Mouse (Mus musculus): ENCODE measurements at regions not wholly inside any gene's neighbourhood (a gene's known extent, or its start where the extent isn't known, plus 50 kb on each side); places are given as distances from the start of the nearest gene placed in this dataset.

DNA sequence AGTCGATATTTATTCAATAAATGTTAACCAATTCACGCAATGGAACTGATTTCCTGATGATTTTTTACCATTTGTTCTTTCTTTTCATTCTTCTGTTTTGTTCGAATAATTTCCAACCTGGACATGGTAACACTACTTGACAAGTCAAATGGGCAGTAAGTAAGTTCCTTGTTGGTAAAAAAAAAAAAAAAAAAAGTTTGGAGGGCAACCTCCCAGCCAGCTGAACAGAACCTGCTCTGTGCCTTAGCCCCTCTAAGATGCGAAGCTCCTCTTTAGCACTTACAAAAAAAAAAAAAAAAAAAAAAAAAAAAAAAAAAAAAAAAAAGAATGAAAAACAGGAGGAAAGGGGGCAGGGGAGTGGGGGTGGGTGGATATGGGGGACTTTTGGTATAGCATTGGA, 100.7 kb upstream of the Pou6f2 start:
- no peak for TF ChIP-seq CTCF (conservative IDR thresholded peaks at IDR 0.05; ENCODE audit: insufficient read depth, insufficient read length, low read depth, low read length)
- no peak for TF ChIP-seq POLR2A (IDR thresholded peaks at IDR 0.05; ENCODE audit: low read depth, low read length)

Data from kidney, adult 2 months (tissue).